Mouse (Mus musculus): ENCODE data around the gene Resf1. TPM values are rescaled to one million over a fixed set of nuclear protein-coding genes. Genes with fewer than 3 reads are reported as not detected.
"Not testable (repeated sequence)": the region's sequence is repeated elsewhere in the genome, so short reads cannot be mapped to it uniquely, and the experiment has no call there.

The Resf1 gene
- polyA plus RNA-seq, 1 experiment from 2014 or later, result 28.4 TPM

- Histone ChIP-seq H3K9ac (no peak overlapping the region), H3K27me3 (no peaks in the 10 kb centered on the region), H3K4me3 (no peak overlapping the region), H3K4me1 (replicated peaks) (no peaks in the 10 kb centered on the region), H3K9me3 (no peaks in the 10 kb centered on the region), H3K27ac (replicated peaks) (no peak overlapping the region), H3K4me2 (no peak overlapping the region), H3K36me3 (no peaks in the 10 kb centered on the region)
- ATAC-seq (ENCODE audit: low FRiP score, low read depth), result no peak
- WGBS, result 60% methylated on average over 4 of the region's 4 CpGs
Observed at GRCm38 (mm10) chr6:149354826-149355495, 45.7 kb downstream of the Resf1 start.

DNA sequence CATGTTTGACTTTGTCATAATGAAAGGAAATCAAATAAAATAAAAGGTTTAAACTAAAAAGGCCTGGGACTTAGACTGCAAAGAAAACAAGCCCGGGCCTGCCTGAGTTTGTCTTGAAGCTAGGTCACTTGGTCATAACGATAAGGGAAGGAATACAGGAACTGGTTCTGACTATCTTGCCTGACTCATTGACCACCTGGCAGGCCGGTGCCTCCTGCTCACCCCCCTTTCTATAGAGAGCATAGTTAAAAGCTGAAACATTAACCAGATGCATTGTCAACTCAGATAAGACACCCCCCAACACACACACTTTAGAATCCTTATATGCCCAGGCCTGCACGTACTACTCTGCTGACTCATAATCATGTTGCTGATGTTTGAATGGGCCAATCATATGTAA lies 46.6 kb downstream of the Resf1 start:
- not testable (repeated sequence) for H3K9me3 ChIP-seq

GRCm38 (mm10) chr6:149357155-149357554 lies 47.9 kb downstream of the Resf1 start:
- no peak for ATAC-seq (ENCODE audit: low FRiP score, low read depth)
- H3K4me1 ChIP-seq (replicated peaks), result no peaks in the 10 kb centered on the region
- no peak overlapping the region for H3K27ac ChIP-seq (replicated peaks)
- no peaks in the 10 kb centered on the region for H3K36me3 ChIP-seq
- H3K9me3 ChIP-seq, result no peaks in the 10 kb centered on the region
- H3K9ac ChIP-seq, result no peak overlapping the region
- H3K4me3 ChIP-seq, result no peak overlapping the region
- H3K27me3 ChIP-seq, result no peaks in the 10 kb centered on the region
- H3K4me2 ChIP-seq, result no peak overlapping the region

More for the DNA sequence above, 46.6 kb downstream of the Resf1 start:
- ATAC-seq (ENCODE audit: low FRiP score, low read depth); H3K4me3 ChIP-seq; H3K27ac ChIP-seq (replicated peaks); H3K4me2 ChIP-seq; H3K36me3 ChIP-seq; H3K9ac ChIP-seq; H3K27me3 ChIP-seq; H3K4me1 ChIP-seq (replicated peaks): not testable (repeated sequence)
- WGBS, result 83% methylated on average over 4 of the region's 4 CpGs

GRCm38 (mm10) chr6:149362533-149362932 lies 53.3 kb downstream of the Resf1 start:
- H3K9me3 ChIP-seq; H3K4me1 ChIP-seq (replicated peaks); ATAC-seq (ENCODE audit: low FRiP score, low read depth); H3K4me2 ChIP-seq; H3K36me3 ChIP-seq; H3K27ac ChIP-seq (replicated peaks); H3K27me3 ChIP-seq; H3K9ac ChIP-seq; H3K4me3 ChIP-seq: not testable (repeated sequence)
- WGBS, result 98% methylated on average over 20 of the region's 20 CpGs

DNA sequence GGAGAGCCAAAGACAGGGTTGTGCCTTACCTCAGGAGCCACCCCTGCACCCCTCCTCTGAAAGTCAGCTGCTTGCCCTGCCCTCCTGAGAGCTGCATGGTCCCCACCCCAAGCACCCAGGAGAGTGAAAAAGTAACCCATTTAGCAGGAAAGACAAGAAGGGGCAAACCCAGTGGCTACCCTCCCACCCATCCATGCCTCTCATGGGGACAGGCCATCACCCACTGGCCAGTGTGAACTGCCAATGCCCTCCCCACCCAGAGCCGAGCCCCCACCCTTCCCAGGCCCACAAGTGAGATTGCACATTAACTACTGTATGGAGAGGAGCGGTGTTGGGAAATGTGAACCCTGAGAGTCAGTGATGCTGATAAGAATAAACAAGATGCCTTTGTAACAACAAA lies 56.8 kb downstream of the Resf1 start:
- H3K27me3 ChIP-seq; H3K9ac ChIP-seq; H3K36me3 ChIP-seq; H3K4me2 ChIP-seq; H3K4me3 ChIP-seq; H3K27ac ChIP-seq (replicated peaks); H3K9me3 ChIP-seq; ATAC-seq (ENCODE audit: low FRiP score, low read depth); H3K4me1 ChIP-seq (replicated peaks): not testable (repeated sequence)
- WGBS, result 89% methylated on average over 2 of the region's 2 CpGs

GRCm38 (mm10) chr6:149366403-149366802 lies 57.2 kb downstream of the Resf1 start:
- H3K27ac ChIP-seq (replicated peaks), result no peak overlapping the region
- no peak for ATAC-seq (ENCODE audit: low FRiP score, low read depth)
- H3K4me1 ChIP-seq (replicated peaks), result no peaks in the 10 kb centered on the region
- H3K9me3 ChIP-seq, result no peaks in the 10 kb centered on the region
- H3K36me3 ChIP-seq, result no peaks in the 10 kb centered on the region
- H3K4me2 ChIP-seq, result no peak overlapping the region
- H3K27me3 ChIP-seq, result no peaks in the 10 kb centered on the region
- H3K4me3 ChIP-seq, result no peak overlapping the region
- no peak overlapping the region for H3K9ac ChIP-seq
- 96% methylated on average over 2 of the region's 2 CpGs for WGBS

- no peak for ATAC-seq (ENCODE audit: low FRiP score, low read depth)
- H3K36me3 ChIP-seq, result no peaks in the 10 kb centered on the region
- H3K27me3 ChIP-seq, result no peaks in the 10 kb centered on the region
- H3K4me3 ChIP-seq, result no peak overlapping the region
- no peak overlapping the region for H3K9ac ChIP-seq
- H3K4me2 ChIP-seq, result no peak overlapping the region
- WGBS, result 74% methylated on average over 2 of the region's 2 CpGs
- no peak overlapping the region for H3K27ac ChIP-seq (replicated peaks)
- no peaks in the 10 kb centered on the region for H3K9me3 ChIP-seq
- no peaks in the 10 kb centered on the region for H3K4me1 ChIP-seq (replicated peaks)
Observed at GRCm38 (mm10) chr6:149374986-149375457, 65.8 kb downstream of the Resf1 start.

DNA sequence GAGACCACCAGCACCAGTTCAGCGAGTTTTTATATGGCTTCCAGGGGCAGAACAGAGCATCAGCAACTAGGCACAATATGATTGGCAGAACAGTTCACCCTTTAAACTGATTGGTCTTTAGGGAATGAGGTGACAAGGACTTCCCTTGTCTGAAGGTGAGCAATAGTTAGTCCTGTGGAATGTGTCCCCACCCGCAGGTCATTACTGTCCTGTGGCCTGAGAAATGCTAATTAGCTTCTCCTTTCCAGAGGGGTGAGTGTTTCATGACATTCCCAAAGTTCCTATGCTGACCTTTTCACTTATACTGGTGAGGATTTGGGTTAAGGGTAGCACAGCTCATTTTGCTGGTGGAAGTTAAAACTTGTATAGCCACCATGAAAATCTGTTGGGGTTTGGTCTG lies 74.3 kb downstream of the Resf1 start:
- WGBS, result 87% methylated on average over 2 of the region's 2 CpGs
- H3K9ac ChIP-seq, result no peak overlapping the region
- H3K4me1 ChIP-seq (replicated peaks), result no peaks in the 10 kb centered on the region
- no peak overlapping the region for H3K4me3 ChIP-seq
- no peaks in the 10 kb centered on the region for H3K9me3 ChIP-seq
- H3K36me3 ChIP-seq, result no peaks in the 10 kb centered on the region
- H3K4me2 ChIP-seq, result no peak overlapping the region
- no peak overlapping the region for H3K27ac ChIP-seq (replicated peaks)
- ATAC-seq (ENCODE audit: low FRiP score, low read depth), result no peak
- no peaks in the 10 kb centered on the region for H3K27me3 ChIP-seq

Other genes starting within 250 kb of the Resf1 start
- 12.0 and 12.8 TPM in 2 replicates for gene Dennd5b, start 207.7 kb upstream of the Resf1 start, polyA plus RNA-seq (2015; fragmentation: Nextera tagmentation; extraction: Ambion mirVana)
- not detected in 2 replicates for gene Gm10203, start 179.2 kb upstream of the Resf1 start, polyA plus RNA-seq (2015; fragmentation: Nextera tagmentation; extraction: Ambion mirVana)
- gene Etfbkmt, start 169.6 kb upstream of the Resf1 start, polyA plus RNA-seq (2015; fragmentation: Nextera tagmentation; extraction: Ambion mirVana), result 7.3 and 8.2 TPM in 2 replicates
- 99.8 and 101 TPM in 2 replicates for gene Amn1, start 120.7 kb upstream of the Resf1 start, polyA plus RNA-seq (2015; fragmentation: Nextera tagmentation; extraction: Ambion mirVana)
- 44.9 and 45.4 TPM in 2 replicates for gene Bicd1, start 99.5 kb downstream of the Resf1 start, polyA plus RNA-seq (2015; fragmentation: Nextera tagmentation; extraction: Ambion mirVana)